Mouse (Mus musculus): ENCODE data around the gene Trim38. TPM values are rescaled to one million over a fixed set of nuclear protein-coding genes. Genes with fewer than 3 reads are reported as not detected.
A peak's percentile ranks its signal among the peaks of the same experiment; 100 is the strongest.

Trim38 gene
- total RNA-seq, 2 experiments from 2014 or later = not detected

GRCm38 (mm10) chr13:23760972-23761864 lies 8.5 kb upstream of the Trim38 start, which contains the start of gene Hist1h4a:
Gene Hist1h4a, minus strand, starts transcription at chr13:23761230.
- ATAC-seq (ENCODE audit: poor library complexity, severe bottlenecking) = peak; percentile 49

GRCm38 (mm10) chr13:23761871-23762821 lies 7.6 kb upstream of the Trim38 start, which contains the start of gene Hist1h3a:
Gene Hist1h3a, minus strand, starts transcription at chr13:23762386.
- peak; percentile 52 for ATAC-seq (ENCODE audit: poor library complexity, severe bottlenecking)

DNA sequence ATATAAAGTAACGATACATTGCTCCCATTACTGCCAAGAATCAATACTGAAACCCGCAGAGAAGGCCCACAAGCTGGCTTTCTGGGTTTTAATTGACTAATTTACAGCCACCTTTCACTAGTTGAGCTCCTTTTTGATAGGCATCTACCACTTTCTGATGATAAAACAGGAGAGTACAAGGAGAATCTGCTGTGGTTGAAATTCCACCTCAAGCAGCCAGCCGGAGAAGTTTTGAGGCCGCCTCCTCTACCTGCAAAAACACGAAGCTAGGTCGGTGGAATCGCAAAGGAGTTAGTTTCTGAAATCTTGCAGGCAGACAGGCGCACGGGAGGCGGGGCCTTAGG lies 6.5 kb upstream of the Trim38 start:
- ATAC-seq (ENCODE audit: poor library complexity, severe bottlenecking) = no peak

GRCm38 (mm10) chr13:23763586-23764323 lies 6.0 kb upstream of the Trim38 start, which contains the start of gene Hist1h1a:
Gene Hist1h1a, plus strand, starts transcription at chr13:23763666.
- ATAC-seq (ENCODE audit: poor library complexity, severe bottlenecking) = peak; percentile 59

GRCm38 (mm10) chr13:23764324-23765171 lies 5.2 kb upstream of the Trim38 start:
- ATAC-seq (ENCODE audit: poor library complexity, severe bottlenecking) = no peak

- ATAC-seq (ENCODE audit: poor library complexity, severe bottlenecking) = no peak
Observed at GRCm38 (mm10) chr13:23765172-23765513, 4.6 kb upstream of the Trim38 start.

GRCm38 (mm10) chr13:23766772-23767171 lies 2.9 kb upstream of the Trim38 start:
- ATAC-seq (ENCODE audit: poor library complexity, severe bottlenecking) = no peak

DNA sequence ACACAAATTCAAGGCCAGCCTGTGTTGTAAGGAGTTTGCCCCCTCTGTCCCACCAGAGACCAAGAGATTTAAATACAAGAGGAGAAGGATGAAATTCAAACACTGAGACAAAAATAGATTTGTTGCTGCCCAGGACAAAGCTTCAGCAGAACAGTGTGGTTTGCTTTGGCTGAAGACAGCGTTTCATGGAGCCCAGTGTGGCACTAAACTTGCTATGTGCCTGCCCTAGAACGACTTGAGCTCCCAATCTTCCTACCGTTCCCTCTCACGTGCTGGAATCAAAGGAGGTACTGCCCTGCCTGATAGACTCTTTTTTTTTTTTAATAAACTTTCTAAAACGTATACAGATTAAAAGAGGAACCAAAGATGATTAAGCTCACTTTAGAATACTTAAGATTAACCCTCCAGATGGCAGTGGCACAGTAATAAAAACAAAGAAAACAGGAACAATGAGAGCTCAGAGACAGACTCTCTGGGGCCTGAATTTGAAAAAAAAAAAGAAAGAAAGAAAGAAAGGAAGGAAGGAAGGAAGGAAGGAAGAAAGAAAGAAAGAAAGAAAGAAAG lies 797 bp upstream of the Trim38 start:
- ATAC-seq (ENCODE audit: poor library complexity, severe bottlenecking) = no peak; the same call in 1 of the 2 replicates

- ATAC-seq (ENCODE audit: poor library complexity, severe bottlenecking) = 0 out of 2 replicates have a peak, but pooled peaks have one; percentile 38
Observed at GRCm38 (mm10) chr13:23772561-23773313, 3.0 kb downstream of the Trim38 start.

DNA sequence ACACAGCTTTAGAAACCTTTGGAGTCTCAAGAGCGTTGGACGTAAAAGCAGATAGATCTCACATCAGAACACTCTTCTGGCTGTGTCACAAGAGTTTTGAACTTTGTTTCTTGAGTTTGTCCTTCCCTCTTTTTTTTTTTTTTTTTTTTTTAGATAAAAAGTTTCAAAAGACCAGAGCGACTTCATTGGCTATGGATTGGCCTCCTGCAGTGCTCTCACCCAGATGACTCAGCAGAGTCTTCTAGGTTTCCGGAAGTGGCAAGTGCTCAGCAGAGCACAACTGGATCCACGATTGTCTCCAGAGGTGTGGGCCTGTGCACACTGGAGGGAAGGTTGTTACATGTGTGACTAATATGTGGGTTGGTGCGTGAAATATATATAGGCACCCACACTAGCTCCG lies 8.6 kb downstream of the Trim38 start:
- ATAC-seq (ENCODE audit: poor library complexity, severe bottlenecking) = peak; percentile 71

DNA sequence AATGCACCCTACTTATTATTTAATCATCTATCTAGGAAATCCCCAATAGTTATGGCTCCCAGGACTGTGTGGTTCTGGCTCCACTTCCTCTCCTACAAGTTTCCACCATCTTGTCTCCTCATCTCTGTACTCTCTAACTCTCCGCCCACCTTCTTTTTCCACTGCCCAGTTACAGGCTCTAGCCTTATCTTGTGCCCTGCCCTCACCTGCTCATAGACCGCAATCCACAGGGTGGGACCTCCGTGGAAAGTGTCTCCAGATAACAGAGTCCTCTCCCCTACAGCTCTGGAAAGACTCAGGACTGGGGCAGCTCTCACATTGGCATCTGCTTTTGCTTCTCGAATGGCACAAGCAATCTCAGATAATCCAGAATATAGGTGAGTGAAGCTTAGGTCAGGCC lies 9.3 kb downstream of the Trim38 start:
- ATAC-seq (ENCODE audit: poor library complexity, severe bottlenecking) = no peak

DNA sequence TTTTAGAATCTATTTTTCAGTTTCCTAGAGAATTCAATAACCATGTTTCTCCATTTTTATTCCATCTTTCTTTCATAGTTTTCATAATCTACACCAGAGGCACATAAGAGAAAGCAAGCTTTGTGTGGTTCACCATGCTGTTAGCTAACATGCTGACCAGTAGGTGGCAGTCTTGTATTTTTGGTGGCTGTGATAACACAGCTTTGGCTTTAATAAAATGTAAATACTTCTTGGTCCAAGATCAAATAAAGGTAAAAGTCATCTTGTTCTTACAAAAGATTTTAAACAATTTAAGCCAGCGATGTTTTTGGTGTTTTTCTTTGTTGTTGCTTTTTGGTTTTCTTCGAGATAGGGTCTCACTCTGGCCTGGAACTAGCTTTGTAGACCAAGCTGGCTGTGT lies 22.8 kb downstream of the Trim38 start:
- ATAC-seq (ENCODE audit: poor library complexity, severe bottlenecking) = 0 out of 2 replicates have a peak, but pooled peaks have one; percentile 51

DNA sequence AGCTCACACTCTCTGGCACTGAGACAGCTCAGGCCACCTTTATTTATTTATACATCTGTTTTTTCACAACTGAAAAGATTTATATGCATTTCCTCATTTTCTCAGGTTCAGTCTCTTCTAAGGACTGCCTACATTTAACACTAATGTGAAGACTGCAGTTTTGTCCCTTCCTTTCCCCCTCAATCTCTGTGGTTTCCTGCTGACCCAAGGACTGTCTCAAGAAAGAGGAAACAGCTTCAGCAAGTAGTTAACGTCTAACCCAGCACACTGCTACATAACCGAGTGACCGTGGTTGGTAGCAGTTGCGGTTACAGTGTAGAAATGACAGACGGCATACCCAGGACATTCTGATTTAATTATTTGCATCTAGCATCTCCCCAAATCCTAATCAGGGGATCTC lies 29.7 kb downstream of the Trim38 start:
- ATAC-seq (ENCODE audit: poor library complexity, severe bottlenecking) = peak; percentile 98

- ATAC-seq (ENCODE audit: poor library complexity, severe bottlenecking) = no peak
Observed at GRCm38 (mm10) chr13:23804532-23804931, 34.8 kb downstream of the Trim38 start.

DNA sequence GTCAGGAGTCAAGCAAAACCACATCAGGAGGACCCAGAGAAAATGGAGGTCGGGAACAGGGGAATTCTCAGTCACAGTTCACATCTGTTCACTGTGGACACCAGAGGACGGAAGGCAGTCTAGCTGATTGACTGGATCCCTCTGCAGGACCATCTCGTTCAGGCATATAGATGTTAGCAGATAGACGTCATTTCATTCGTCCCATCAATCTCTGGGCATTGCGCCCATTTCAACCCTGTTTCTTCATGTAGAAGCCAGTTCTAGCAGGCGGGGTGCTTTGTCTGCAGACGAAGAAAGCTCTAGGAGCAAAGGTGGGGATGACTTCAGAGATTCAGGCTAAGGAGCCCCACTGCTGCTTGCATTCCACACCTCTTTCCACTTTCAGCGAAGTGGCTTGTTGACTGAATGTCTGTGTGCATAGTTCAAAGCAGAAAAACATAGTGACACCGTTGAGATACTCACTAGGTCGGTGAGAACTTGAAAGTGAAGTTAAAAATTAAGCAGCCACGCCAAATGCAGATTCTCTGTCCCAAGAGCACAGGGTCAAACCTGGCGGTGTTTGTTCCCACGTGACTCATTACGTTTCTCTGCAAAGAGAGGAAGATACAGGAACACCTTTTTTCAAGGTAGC lies 36.8 kb downstream of the Trim38 start, which contains the start of gene Slc17a2:
TSS of gene Slc17a2 (plus strand) at position 572 of the 631 bp plus-strand sequence.
- no peak for ATAC-seq (ENCODE audit: poor library complexity, severe bottlenecking)

DNA sequence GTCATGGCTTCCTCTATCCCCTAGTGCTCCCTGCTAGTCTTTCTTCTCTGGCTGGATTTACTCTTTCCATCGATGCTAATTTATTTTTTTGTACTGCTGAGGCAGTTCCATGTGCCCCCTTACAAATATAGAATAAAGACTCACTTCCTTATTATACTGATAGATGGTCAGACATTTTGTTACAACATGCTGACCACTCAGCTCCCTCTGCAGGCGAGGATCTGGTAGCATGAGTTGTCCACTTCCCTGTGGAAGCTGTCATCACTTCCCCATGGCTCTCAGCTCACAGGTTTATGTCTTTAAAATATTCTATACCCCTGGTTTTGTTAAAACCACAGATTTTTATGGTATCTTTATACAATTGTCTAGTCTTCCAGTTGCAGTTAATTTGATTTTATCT lies 46.4 kb downstream of the Trim38 start:
- ATAC-seq (ENCODE audit: poor library complexity, severe bottlenecking) = peak; percentile 96

GRCm38 (mm10) chr13:23820179-23820940 lies 50.6 kb downstream of the Trim38 start:
- no peak for ATAC-seq (ENCODE audit: poor library complexity, severe bottlenecking)

Measured in megakaryocyte, adult 5-6 weeks (primary cell).